ENCODE assay signal across 26 mouse cellular contexts in genomic region chr9:111095710-111096109, GRCm38 (mm10). TPM values are rescaled to one million over a fixed set of nuclear protein-coding genes. Genes with fewer than 3 reads are reported as not detected.
DNase-seq lines count a peak whose midpoint lies in the region; ATAC-seq and TF ChIP-seq lines count a peak whose summit lies in the region.
"Had no signal": no experiment of that assay in that cellular context is flagged by ENCODE, and none has a peak within 500 bp of the region (broad histone marks: within the 10 kb centered on the region; RNA-seq: fewer than 3 reads in every experiment).

No protein-coding gene starts in this region.

- no peak overlapping the region for H3K4me2 ChIP-seq in heart, postnatal 0 days (ENCODE audit: low read depth, low read length)
- H3K4me2 ChIP-seq in heart, embryonic 12.5 days: no peak overlapping the region
- H3K4me2 ChIP-seq in intestine, postnatal 0 days (replicated peaks; ENCODE audit: low read depth): no peak overlapping the region
- H3K4me2 ChIP-seq: forebrain, embryonic 13.5 days; heart, embryonic 13.5 days; hindbrain, embryonic 14.5 days; intestine, embryonic 15.5 days had no signal

- H3K27ac ChIP-seq in heart, postnatal 0 days (ENCODE audit: low read depth): no peak overlapping the region
- no peak overlapping the region for H3K27ac ChIP-seq in heart, embryonic 12.5 days (ENCODE audit: poor library complexity, severe bottlenecking)
- H3K27ac ChIP-seq in bone marrow, adult 2 months (ENCODE audit: control insufficient read depth, insufficient read depth, low read depth, low read length, poor library complexity): peak overlapping the region; percentile 18; the same call in 1 of the 2 replicates
- H3K27ac ChIP-seq in hindbrain, embryonic 10.5 days: no peak overlapping the region
- H3K27ac ChIP-seq in intestine, postnatal 0 days (ENCODE audit: low read depth, low read length): no peak overlapping the region
- H3K27ac ChIP-seq: forebrain, embryonic 10.5 days; forebrain, embryonic 13.5 days; heart, embryonic 13.5 days; hindbrain, embryonic 14.5 days; intestine, embryonic 15.5 days had no signal

- no peaks in the 10 kb centered on the region for H3K36me3 ChIP-seq in heart, postnatal 0 days (replicated peaks; ENCODE audit: control insufficient read depth, insufficient read depth, low read length)
- no peaks in the 10 kb centered on the region for H3K36me3 ChIP-seq in heart, embryonic 12.5 days
- H3K36me3 ChIP-seq in hindbrain, embryonic 10.5 days: no peaks in the 10 kb centered on the region
- no peaks in the 10 kb centered on the region for H3K36me3 ChIP-seq in intestine, postnatal 0 days (ENCODE audit: control insufficient read depth, insufficient read depth)
- H3K36me3 ChIP-seq: forebrain, embryonic 10.5 days; heart, embryonic 13.5 days; intestine, embryonic 15.5 days had no signal

- H3K27me3 ChIP-seq in heart, postnatal 0 days (ENCODE audit: control insufficient read depth, insufficient read depth, low read length): no peaks in the 10 kb centered on the region
- no peaks in the 10 kb centered on the region for H3K27me3 ChIP-seq in heart, embryonic 12.5 days (replicated peaks)
- H3K27me3 ChIP-seq in hindbrain, embryonic 10.5 days (ENCODE audit: insufficient read depth, poor library complexity, severe bottlenecking): no peaks in the 10 kb centered on the region
- H3K27me3 ChIP-seq in intestine, postnatal 0 days (replicated peaks; ENCODE audit: control insufficient read depth, insufficient read depth, low read length): no peaks in the 10 kb centered on the region
- H3K27me3 ChIP-seq: forebrain, embryonic 13.5 days; heart, embryonic 13.5 days; intestine, embryonic 15.5 days had no signal

- H3K4me1 ChIP-seq in heart, postnatal 0 days (ENCODE audit: control insufficient read depth, insufficient read depth): peaks cover 15% of the 10 kb centered on the region
- peaks cover 26% of the 10 kb centered on the region for H3K4me1 ChIP-seq in heart, embryonic 12.5 days (replicated peaks)
- H3K4me1 ChIP-seq in bone marrow, adult 2 months (ENCODE audit: control insufficient read depth, insufficient read depth, low read length): peaks cover 8% of the 10 kb centered on the region; the same call in 1 of the 2 replicates
- 0 out of 2 replicates have a peak, but pooled peaks cover 4% of the 10 kb centered on the region for H3K4me1 ChIP-seq in hindbrain, embryonic 10.5 days (replicated peaks)
- H3K4me1 ChIP-seq in intestine, postnatal 0 days (replicated peaks; ENCODE audit: control insufficient read depth, insufficient read depth, low read length): no peaks in the 10 kb centered on the region
- H3K4me1 ChIP-seq: forebrain, embryonic 10.5 days; forebrain, embryonic 13.5 days had no signal

- no peak overlapping the region for H3K4me3 ChIP-seq in heart, postnatal 0 days (ENCODE audit: low read depth, low read length)
- H3K4me3 ChIP-seq in heart, embryonic 12.5 days: no peak overlapping the region
- no peak overlapping the region for H3K4me3 ChIP-seq in bone marrow, adult 2 months (replicated peaks; ENCODE audit: control insufficient read depth, low read depth, low read length)
- H3K4me3 ChIP-seq in hindbrain, embryonic 10.5 days: no peak overlapping the region
- no peak overlapping the region for H3K4me3 ChIP-seq in intestine, postnatal 0 days (ENCODE audit: low read depth, low read length)
- H3K4me3 ChIP-seq: forebrain, embryonic 10.5 days; forebrain, embryonic 13.5 days; heart, embryonic 13.5 days; intestine, embryonic 15.5 days had no signal

- ATAC-seq in heart, postnatal 0 days (ENCODE audit: insufficient read depth, low read depth): no peak
- no peak for ATAC-seq in heart, embryonic 12.5 days (ENCODE audit: insufficient number of reproducible peaks, low FRiP score)
- ATAC-seq in granulocyte monocyte progenitor cell, adult 5-6 weeks (replicated peaks; ENCODE audit: poor library complexity, severe bottlenecking): peak; percentile 61
- ATAC-seq in megakaryocyte progenitor cell, adult 5-6 weeks (replicated peaks; ENCODE audit: poor library complexity): peak; percentile 49
- no peak for ATAC-seq in intestine, postnatal 0 days
- ATAC-seq: CD4-positive, CD25-positive, alpha-beta regulatory T cell, adult 4 months; forebrain, embryonic 13.5 days; forebrain, embryonic 16.5 days had no signal

- WGBS in heart, postnatal 0 days: 60% methylated on average over 7 of the region's 7 CpGs
- 56% methylated on average over 7 of the region's 7 CpGs for WGBS in heart, embryonic 12.5 days
- WGBS in bone marrow, adult 2 months: 46% methylated on average over 7 of the region's 7 CpGs
- 87% methylated on average over 7 of the region's 7 CpGs for WGBS in hindbrain, embryonic 10.5 days
- 76% methylated on average over 7 of the region's 7 CpGs for WGBS in intestine, postnatal 0 days

- TF ChIP-seq POLR2A in bone marrow, adult 2 months (IDR thresholded peaks at IDR 0.05; ENCODE audit: borderline replicate concordance, control insufficient read depth, low read depth, low read length): no peak

- no peak for TF ChIP-seq CTCF in heart, postnatal 0 days (IDR thresholded peaks at IDR 0.05; ENCODE audit: low read depth)
- TF ChIP-seq CTCF in bone marrow, adult 2 months (IDR thresholded peaks at IDR 0.05; ENCODE audit: control insufficient read depth, insufficient read depth, low read length): no peak
- TF ChIP-seq CTCF in intestine, postnatal 0 days (IDR thresholded peaks at IDR 0.05; ENCODE audit: low read depth): no peak

- TF ChIP-seq EP300 in heart, postnatal 0 days (IDR thresholded peaks at IDR 0.05; ENCODE audit: low read depth): no peak

- H3K9me3 ChIP-seq in heart, postnatal 0 days (replicated peaks; ENCODE audit: control insufficient read depth, low read length): no peaks in the 10 kb centered on the region
- no peaks in the 10 kb centered on the region for H3K9me3 ChIP-seq in heart, embryonic 12.5 days (replicated peaks)
- H3K9me3 ChIP-seq in hindbrain, embryonic 10.5 days: no peaks in the 10 kb centered on the region
- no peaks in the 10 kb centered on the region for H3K9me3 ChIP-seq in intestine, postnatal 0 days (ENCODE audit: control insufficient read depth)
- H3K9me3 ChIP-seq: forebrain, embryonic 10.5 days; forebrain, embryonic 13.5 days; heart, embryonic 13.5 days; intestine, embryonic 15.5 days had no signal

- H3K9ac ChIP-seq in heart, postnatal 0 days (replicated peaks; ENCODE audit: low read depth, low read length): 0 out of 2 replicates have a peak overlapping the region, but pooled peaks have one; percentile 20
- no peak overlapping the region for H3K9ac ChIP-seq in heart, embryonic 12.5 days
- H3K9ac ChIP-seq in intestine, postnatal 0 days (ENCODE audit: low read depth, low read length): no peak overlapping the region
- H3K9ac ChIP-seq: forebrain, embryonic 13.5 days; heart, embryonic 13.5 days; hindbrain, embryonic 14.5 days; intestine, embryonic 15.5 days had no signal

- DNase-seq in heart, postnatal 0 days (ENCODE audit: low spot score): no peak
- no peak for DNase-seq in hindbrain, embryonic 10.5 days (ENCODE audit: low spot score)
- DNase-seq in liver: no peak
- DNase-seq: adrenal gland, adult 8-10 months; adrenal gland, postnatal 25 days; cerebellum, adult 11 months; cerebellum, adult 2 months; cerebellum, adult 9-11 months; cerebellum, postnatal 36 days; gastrocnemius, postnatal 10 days; gastrocnemius, postnatal 36 days; heart, adult 18-20 months; kidney, adult 2 months had no signal

RNA-seq across cellular contexts. Expression of gene Lrrfip2, which starts 21.7 kb away (rescaled TPM):
- total RNA-seq in heart, postnatal 0 days (2014; rRNA removed; ENCODE audit: low replicate concordance): 82.4 and 86.6 TPM in 2 replicates
- polyA plus RNA-seq in heart, postnatal 0 days (2015; fragmentation: Nextera tagmentation; extraction: Ambion mirVana): 62.6 and 73.9 TPM in 2 replicates
- 65.8 and 70.4 TPM in 2 replicates for polyA plus RNA-seq in heart, embryonic 12.5 days (2016; fragmentation: Nextera tagmentation; extraction: Ambion mirVana)
- polyA plus RNA-seq in bone marrow, adult 2 months (2011; ENCODE audit: insufficient read depth, insufficient read length, low replicate concordance, missing spikeins): 48.1 and 88.3 TPM in 2 replicates
- total RNA-seq in granulocyte monocyte progenitor cell, adult 5-6 weeks (2014; fragmentation: Nextera tagmentation): 34.0 and 37.9 TPM in 2 replicates
- 75.1 and 86.0 TPM in 2 replicates for total RNA-seq in granulocyte monocyte progenitor cell, adult 5-6 weeks (2017)
- 43.9 and 48.3 TPM in 2 replicates for total RNA-seq in megakaryocyte progenitor cell, adult 5-6 weeks (2015)
- total RNA-seq in megakaryocyte progenitor cell, adult 5-6 weeks (2017): 66.8 and 74.0 TPM in 2 replicates
- 40.0 and 41.5 TPM in 2 replicates for polyA plus RNA-seq in hindbrain, embryonic 10.5 days (2016; fragmentation: Nextera tagmentation; extraction: Ambion mirVana)
- polyA plus RNA-seq in intestine, postnatal 0 days (2015; fragmentation: Nextera tagmentation; extraction: Ambion mirVana): 45.1 and 46.1 TPM in 2 replicates

RNA-seq across cellular contexts. Expression of gene Ccrl2, which starts 38.4 kb away (rescaled TPM):
- 7.6 and 8.5 TPM in 2 replicates for total RNA-seq in heart, postnatal 0 days (2014; rRNA removed; ENCODE audit: low replicate concordance)
- 9.9 and 11.6 TPM in 2 replicates for polyA plus RNA-seq in heart, postnatal 0 days (2015; fragmentation: Nextera tagmentation; extraction: Ambion mirVana)
- polyA plus RNA-seq in heart, embryonic 12.5 days (2016; fragmentation: Nextera tagmentation; extraction: Ambion mirVana): 3.9 and 4.4 TPM in 2 replicates
- polyA plus RNA-seq in bone marrow, adult 2 months (2011; ENCODE audit: insufficient read depth, insufficient read length, low replicate concordance, missing spikeins): 9.2 and 10.4 TPM in 2 replicates
- total RNA-seq in granulocyte monocyte progenitor cell, adult 5-6 weeks (2014; fragmentation: Nextera tagmentation): 3.7 TPM in 1 of 2 replicates, not detected in the other
- 6.5 and 8.8 TPM in 2 replicates for total RNA-seq in granulocyte monocyte progenitor cell, adult 5-6 weeks (2017)
- total RNA-seq in megakaryocyte progenitor cell, adult 5-6 weeks (2015): 2.9 and 4.1 TPM in 2 replicates
- 3.9 and 8.9 TPM in 2 replicates for total RNA-seq in megakaryocyte progenitor cell, adult 5-6 weeks (2017)
- 0.70 and 0.76 TPM in 2 replicates for polyA plus RNA-seq in hindbrain, embryonic 10.5 days (2016; fragmentation: Nextera tagmentation; extraction: Ambion mirVana)
- 2.7 and 3.8 TPM in 2 replicates for polyA plus RNA-seq in intestine, postnatal 0 days (2015; fragmentation: Nextera tagmentation; extraction: Ambion mirVana)
- polyA plus RNA-seq: C2C12 had no signal

Comparison
In these comparisons a context has a peak if more than half of its experiments do, and no peak if none do; other contexts are left out.
1. ATAC-seq: peak in granulocyte monocyte progenitor cell, adult 5-6 weeks (single experiment) and megakaryocyte progenitor cell, adult 5-6 weeks (single experiment); none in heart, postnatal 0 days (single experiment), heart, embryonic 12.5 days (single experiment) and intestine, postnatal 0 days (single experiment).